Mouse (Mus musculus) erythroid progenitor cell, adult 5-6 weeks (primary cell): Measurements from ENCODE around the gene Rnf10. TPM values are rescaled to one million over a fixed set of nuclear protein-coding genes. Genes with fewer than 3 reads are reported as not detected.

Source experiments
- ATAC-seq: replicated peaks from 2 replicates; pipeline ENCODE4 v1.8.0; 2016; ENCODE audit warnings: moderate number of reproducible peaks, mild to moderate bottlenecking, moderate TSS enrichment, inconsistent platforms; ENCODE audit not compliant: poor library complexity, low FRiP score, severe bottlenecking
- total RNA-seq, 2 experiments: library from RNA; stranded (forward) in 1 of 2; stranded (reverse) in 1 of 2; fragments of 150-400 nt in 1 of 2; fragments of 186-747, 209-891 nt in 1 of 2; gene quantifications; 2 replicates each; pipeline versions ENCODE4 v1.2.3 to v1.2.4; 2015 to 2017; ENCODE audit warnings: low replicate concordance in 2 of 2

The Rnf10 gene
- total RNA-seq, 2 experiments from 2014 or later, result 198 to 378 TPM

GRCm38 (mm10) chr5:115207892-115208291, 64.8 kb downstream of the Rnf10 start:
- ATAC-seq, result no peak

GRCm38 (mm10) chr5:115207244-115207643, 65.5 kb downstream of the Rnf10 start:
- no peak for ATAC-seq

DNA sequence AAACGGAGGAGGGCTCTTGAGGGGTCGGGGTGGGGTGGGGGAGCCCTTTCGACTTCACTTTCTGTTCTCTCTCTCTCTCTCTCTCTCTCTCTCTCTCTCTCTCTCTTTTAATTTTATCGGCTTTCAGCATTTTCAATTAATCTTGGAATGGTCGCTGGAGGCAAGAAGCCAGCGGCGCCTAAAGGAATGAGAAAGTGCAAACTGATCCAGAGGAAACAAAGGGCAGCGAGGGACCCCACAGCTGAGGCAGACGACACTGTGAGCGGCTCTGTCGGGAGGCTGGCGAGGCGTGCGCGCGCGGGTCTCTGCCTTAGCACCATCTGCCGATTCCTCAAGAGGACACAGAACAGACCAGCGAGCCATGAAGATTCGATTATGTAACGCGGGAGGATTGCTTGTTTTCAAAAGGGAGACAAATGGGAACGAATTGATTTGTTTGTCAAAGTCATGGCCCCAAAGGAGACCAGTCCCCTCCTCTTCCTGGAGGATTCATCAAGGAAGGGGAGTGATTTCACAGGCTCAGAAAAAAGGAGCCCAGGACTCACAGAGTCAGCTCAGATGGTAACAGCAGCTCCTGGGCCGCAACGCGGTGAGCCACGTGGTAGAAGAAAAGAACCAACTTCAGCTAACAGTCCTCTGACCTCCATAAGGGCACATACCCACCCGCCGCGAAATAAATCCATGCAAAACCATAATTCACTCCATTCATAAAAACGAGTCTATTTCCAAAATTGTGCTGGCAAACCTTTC, 68.0 kb downstream of the Rnf10 start:
- no peak for ATAC-seq

DNA sequence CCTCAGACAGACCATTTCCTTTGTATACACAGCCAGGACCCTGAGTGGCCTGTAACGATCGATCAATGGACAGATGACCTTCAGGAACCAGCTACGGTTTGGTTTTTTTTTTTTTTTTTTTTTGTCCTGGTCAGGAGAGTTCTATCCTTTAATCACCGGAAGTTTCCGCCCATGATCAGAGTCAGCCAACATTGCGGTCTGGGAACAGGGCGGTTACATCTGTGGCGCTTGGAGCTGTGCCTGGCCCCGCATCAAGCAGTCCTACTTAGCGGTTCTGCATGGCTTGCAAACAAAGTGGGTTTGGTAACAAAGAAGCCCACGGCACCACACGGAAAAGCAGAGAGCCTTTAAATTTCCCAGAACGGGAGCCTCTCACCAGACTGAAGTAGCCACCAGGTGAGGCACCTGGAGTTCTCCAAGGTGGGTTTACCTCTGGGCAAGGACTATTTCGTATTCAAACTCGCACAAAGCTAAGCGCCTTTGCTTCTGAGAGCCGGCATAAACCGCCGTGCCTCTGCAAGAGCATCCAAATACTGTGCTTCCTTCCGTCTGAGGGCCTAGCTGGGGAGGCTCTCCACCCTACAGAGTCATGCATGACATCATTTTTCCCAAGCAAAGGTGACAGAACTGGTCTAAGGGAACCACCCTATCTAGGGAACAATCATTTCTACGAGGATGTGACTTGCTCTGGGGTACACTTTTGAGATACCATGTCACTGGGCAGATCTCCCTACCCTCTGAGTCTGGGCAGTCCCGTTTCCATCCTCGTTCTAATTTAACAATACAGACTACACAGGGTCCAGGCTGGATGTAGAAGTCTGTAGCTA, 68.8 kb downstream of the Rnf10 start:
- no peak for ATAC-seq

GRCm38 (mm10) chr5:115194626-115195221, 78.0 kb downstream of the Rnf10 start:
- ATAC-seq, result no peak

DNA sequence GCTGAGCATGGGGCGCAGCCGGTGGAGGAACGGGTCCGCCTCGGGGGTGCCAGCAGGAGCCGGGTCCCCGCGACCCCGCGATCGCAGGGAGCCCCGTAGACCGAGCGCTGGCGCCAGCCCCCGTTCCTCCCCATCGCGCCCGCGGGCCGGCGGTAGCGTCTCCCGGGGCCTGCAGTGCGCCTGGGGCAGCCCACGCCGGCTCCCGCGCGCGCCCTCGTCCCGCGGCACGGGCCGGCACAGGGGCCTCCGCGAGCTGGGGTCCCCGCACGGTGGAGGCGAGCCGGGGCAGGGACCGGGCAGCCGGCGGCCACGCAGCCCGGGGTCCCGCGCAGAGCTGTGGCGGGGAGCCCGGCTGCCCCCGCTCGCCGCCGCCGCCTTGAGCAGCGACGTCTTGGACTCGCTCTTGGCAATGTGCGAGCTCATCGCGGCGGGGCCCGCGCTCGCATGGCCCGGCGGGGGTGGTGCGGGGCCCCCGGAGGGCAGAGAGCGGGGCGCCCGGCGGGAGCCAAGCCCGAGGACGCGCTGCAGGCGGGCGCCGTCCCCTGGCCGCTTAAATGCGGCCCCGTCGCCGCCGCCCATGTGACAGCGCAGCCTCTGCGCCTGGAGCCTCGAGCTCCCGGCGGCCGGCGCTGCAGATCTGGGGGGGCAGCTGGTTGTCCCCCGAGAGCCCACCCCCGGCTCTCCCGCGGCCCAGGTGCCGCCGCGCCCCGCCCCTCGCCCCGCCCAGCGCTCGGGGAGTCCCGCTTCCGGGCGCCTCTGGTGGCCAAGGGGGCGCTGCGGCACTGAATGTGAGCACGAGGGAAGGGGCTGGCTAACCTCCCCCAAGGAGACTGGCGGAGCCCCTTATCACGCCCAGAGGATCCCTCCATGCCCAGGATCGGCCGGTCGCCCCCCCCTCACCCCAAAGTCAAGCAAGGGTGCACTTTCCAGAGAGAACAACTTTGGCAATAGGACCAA, 78.8 kb downstream of the Rnf10 start, which contains the start of gene Cabp1:
Gene Cabp1, minus strand, starts transcription at position 713 of the 957 bp plus-strand sequence.
- ATAC-seq, result no peak

DNA sequence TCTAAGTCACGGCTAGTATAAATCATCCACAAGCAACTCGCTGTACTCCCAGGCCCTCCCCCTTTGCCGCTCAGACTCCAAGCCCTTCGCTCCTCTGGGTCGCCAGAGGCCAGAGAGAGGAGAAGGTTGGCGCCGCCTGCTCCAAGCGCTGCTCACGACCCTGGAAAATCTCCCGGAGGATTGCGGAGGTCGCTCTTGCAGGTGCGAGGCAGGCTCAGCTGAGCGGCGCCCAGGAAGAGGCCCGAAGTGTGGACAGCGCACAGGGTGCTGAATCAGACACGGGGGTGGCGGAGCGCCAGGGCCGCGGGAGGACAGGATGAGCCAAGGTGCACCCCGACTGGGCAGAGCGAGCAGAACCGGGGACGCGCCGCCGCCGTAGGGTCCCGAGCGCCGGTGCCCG, 79.5 kb downstream of the Rnf10 start:
- no peak for ATAC-seq

DNA sequence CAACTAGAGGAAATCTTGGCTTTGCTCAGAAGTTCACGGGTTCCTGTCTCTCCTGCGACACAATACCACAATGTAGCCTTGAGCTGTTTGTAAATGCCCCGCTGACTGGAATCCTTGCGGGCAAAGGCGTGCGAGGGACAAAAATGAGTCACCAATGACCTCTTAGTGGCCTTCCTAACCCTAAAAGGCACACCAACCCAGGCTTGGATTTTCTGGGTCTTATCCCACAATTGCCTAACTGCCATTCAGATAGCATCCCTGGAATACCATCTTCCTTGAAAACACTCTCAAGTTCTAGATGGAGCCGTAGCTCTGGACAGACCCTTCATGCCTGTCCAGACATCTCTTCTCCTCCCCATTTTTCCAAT, 79.9 kb downstream of the Rnf10 start:
- ATAC-seq, result no peak

- ATAC-seq, result no peak
Measured at GRCm38 (mm10) chr5:115191880-115192827, 80.5 kb downstream of the Rnf10 start.

Other genes starting within 250 kb of the Rnf10 start
- gene Gm10401, start 174.6 kb downstream of the Rnf10 start, total RNA-seq (2015; ENCODE audit: low replicate concordance), result not detected in 2 replicates
- 1.2 and 5.8 TPM in 2 replicates for gene Gm10401, start 174.6 kb downstream of the Rnf10 start, total RNA-seq (2017; ENCODE audit: low replicate concordance)
- gene Acads, start 153.6 kb downstream of the Rnf10 start, total RNA-seq (2015; ENCODE audit: low replicate concordance), result 4.2 and 20.2 TPM in 2 replicates
- 2.4 and 8.0 TPM in 2 replicates for gene Acads, start 153.6 kb downstream of the Rnf10 start, total RNA-seq (2017; ENCODE audit: low replicate concordance)
- gene Unc119b, start 137.9 kb downstream of the Rnf10 start, total RNA-seq (2015; ENCODE audit: low replicate concordance), result 5.4 and 5.9 TPM in 2 replicates
- gene Unc119b, start 137.9 kb downstream of the Rnf10 start, total RNA-seq (2017; ENCODE audit: low replicate concordance), result 5.4 and 6.8 TPM in 2 replicates
- 32.3 and 36.8 TPM in 2 replicates for gene Mlec, start 114.7 kb downstream of the Rnf10 start, total RNA-seq (2015; ENCODE audit: low replicate concordance)
- gene Mlec, start 114.7 kb downstream of the Rnf10 start, total RNA-seq (2017; ENCODE audit: low replicate concordance), result 23.2 and 25.9 TPM in 2 replicates
- not detected in 2 replicates for gene Cabp1, start 78.5 kb downstream of the Rnf10 start, total RNA-seq (2015; ENCODE audit: low replicate concordance)
- gene Cabp1, start 78.5 kb downstream of the Rnf10 start, total RNA-seq (2017; ENCODE audit: low replicate concordance), result not detected in 2 replicates
- gene Pop5, start 37.1 kb downstream of the Rnf10 start, total RNA-seq (2015; ENCODE audit: low replicate concordance), result 45.8 and 70.0 TPM in 2 replicates
- 29.8 and 33.7 TPM in 2 replicates for gene Pop5, start 37.1 kb downstream of the Rnf10 start, total RNA-seq (2017; ENCODE audit: low replicate concordance)
- 7.2 and 8.4 TPM in 2 replicates for gene Coq5, start 6.8 kb upstream of the Rnf10 start, total RNA-seq (2015; ENCODE audit: low replicate concordance)
- gene Coq5, start 6.8 kb upstream of the Rnf10 start, total RNA-seq (2017; ENCODE audit: low replicate concordance), result 12.8 and 15.9 TPM in 2 replicates
- gene Dynll1, start 28.1 kb upstream of the Rnf10 start, total RNA-seq (2015; ENCODE audit: low replicate concordance), result 310 and 338 TPM in 2 replicates
- gene Dynll1, start 28.1 kb upstream of the Rnf10 start, total RNA-seq (2017; ENCODE audit: low replicate concordance), result 98.2 and 201 TPM in 2 replicates
- gene Srsf9, start 54.3 kb upstream of the Rnf10 start, total RNA-seq (2015; ENCODE audit: low replicate concordance), result 26.8 and 36.4 TPM in 2 replicates
- gene Srsf9, start 54.3 kb upstream of the Rnf10 start, total RNA-seq (2017; ENCODE audit: low replicate concordance), result 45.7 and 86.4 TPM in 2 replicates
- 25.6 and 32.3 TPM in 2 replicates for gene Gatc, start 68.3 kb upstream of the Rnf10 start, total RNA-seq (2015; ENCODE audit: low replicate concordance)
- 6.4 and 10.9 TPM in 2 replicates for gene Gatc, start 68.3 kb upstream of the Rnf10 start, total RNA-seq (2017; ENCODE audit: low replicate concordance)
- gene Triap1, start 68.3 kb upstream of the Rnf10 start, total RNA-seq (2015; ENCODE audit: low replicate concordance), result 19.3 and 19.8 TPM in 2 replicates
- 3.2 and 8.5 TPM in 2 replicates for gene Triap1, start 68.3 kb upstream of the Rnf10 start, total RNA-seq (2017; ENCODE audit: low replicate concordance)
- 265 and 340 TPM in 2 replicates for gene Cox6a1, start 76.1 kb upstream of the Rnf10 start, total RNA-seq (2015; ENCODE audit: low replicate concordance)
- 55.4 and 95.0 TPM in 2 replicates for gene Cox6a1, start 76.1 kb upstream of the Rnf10 start, total RNA-seq (2017; ENCODE audit: low replicate concordance)
- not detected in 2 replicates for gene Msi1, start 156.7 kb upstream of the Rnf10 start, total RNA-seq (2015; ENCODE audit: low replicate concordance)
- not detected in 2 replicates for gene Msi1, start 156.7 kb upstream of the Rnf10 start, total RNA-seq (2017; ENCODE audit: low replicate concordance)
- not detected in 2 replicates for gene Pla2g1b, start 193.4 kb upstream of the Rnf10 start, total RNA-seq (2015; ENCODE audit: low replicate concordance)
- not detected in 2 replicates for gene Pla2g1b, start 193.4 kb upstream of the Rnf10 start, total RNA-seq (2017; ENCODE audit: low replicate concordance)
- 1.8 TPM in 1 of 2 replicates, not detected in the other for gene Sirt4, start 211.8 kb upstream of the Rnf10 start, total RNA-seq (2015; ENCODE audit: low replicate concordance)
- gene Sirt4, start 211.8 kb upstream of the Rnf10 start, total RNA-seq (2017; ENCODE audit: low replicate concordance), result 3.3 TPM in 1 of 2 replicates, not detected in the other
- 18.9 and 24.5 TPM in 2 replicates for gene Pxn, start 233.8 kb upstream of the Rnf10 start, total RNA-seq (2015; ENCODE audit: low replicate concordance)
- gene Pxn, start 233.8 kb upstream of the Rnf10 start, total RNA-seq (2017; ENCODE audit: low replicate concordance), result 11.1 and 21.2 TPM in 2 replicates